Mouse (Mus musculus) forebrain, postnatal 0 days (tissue): ENCODE measurements around the gene Tnpo3. TPM values are rescaled to one million over a fixed set of nuclear protein-coding genes. Genes with fewer than 3 reads are reported as not detected.

ENCODE experiments used
- ATAC-seq: fragments of 200-750 bp; cut with Nextera tagmentation; 2 replicates; pipeline ENCODE4 v1.8.0; 2017; ENCODE audit warnings: mild to moderate bottlenecking, moderate library complexity
- DNase-seq: peaks from one replicate; pipeline ENCODE4 v3.0.0-alpha.2; 2015
- H3K27ac ChIP-seq: fragments of 300-500 bp; sonication (generic); 2 replicates; pipeline ENCODE4 v1.5.1; 2014; ENCODE audit warnings: low read depth, mild to moderate bottlenecking, antibody characterized with exemption, low read length, moderate library complexity, mixed read lengths
- H3K27me3 ChIP-seq: fragments of 300-500 bp; sonication (generic); 2 replicates; pipeline ENCODE4 v1.6.1; 2014; ENCODE audit warnings: mild to moderate bottlenecking, low read length, mixed read lengths; ENCODE audit not compliant: insufficient read depth
- H3K36me3 ChIP-seq: fragments of 300-500 bp; sonication (generic); 2 replicates; pipeline ENCODE4 v1.6.1; 2014; ENCODE audit warnings: mild to moderate bottlenecking, moderate library complexity; ENCODE audit not compliant: insufficient read depth
- H3K4me1 ChIP-seq: fragments of 300-500 bp; sonication (generic); 2 replicates; pipeline ENCODE4 v1.6.1; 2014; ENCODE audit warnings: antibody characterized with exemption; ENCODE audit not compliant: insufficient read depth
- H3K4me2 ChIP-seq: fragments of 300-500 bp; sonication (generic); 2 replicates; pipeline ENCODE4 v1.6.1; 2014; ENCODE audit warnings: low read depth, mild to moderate bottlenecking, moderate library complexity
- H3K4me3 ChIP-seq: fragments of 300-500 bp; sonication (generic); 2 replicates; pipeline ENCODE4 v1.5.1; 2014; ENCODE audit warnings: low read depth, low read length, mixed read lengths
- H3K9ac ChIP-seq: fragments of 300-500 bp; sonication (generic); 2 replicates; pipeline ENCODE4 v1.6.1; 2014; ENCODE audit warnings: mild to moderate bottlenecking
- H3K9me3 ChIP-seq: fragments of 300-500 bp; sonication (generic); 2 replicates; pipeline ENCODE4 v1.6.1; 2016; ENCODE audit warnings: low read length
- CTCF ChIP-seq: sonication (generic); IDR thresholded peaks from 2 replicates; pipeline ENCODE4 v1.5.1; 2016; ENCODE audit warnings: antibody characterized with exemption, control low read depth, low read depth
- WGBS: fragments of 180-500 bp; shearing (Covaris S2); extraction: QIAGEN DNeasy Blood & Tissue Kit; methylation state at CpG from one replicate; pipeline ENCODE4 v1.1.7; 2014; 5-methylcytosine and 5-hydroxymethylcytosine counted together
- polyA plus RNA-seq: library from polyadenylated mRNA; unstranded; fragments of >200 nt; fragmentation: Nextera tagmentation; extraction: Ambion mirVana; gene quantifications from 2 replicates; pipeline ENCODE4 v1.2.1, GENCODE M21; 2015
- total RNA-seq: library from RNA; depleted of rRNA; stranded (reverse); fragments of >200 nt; gene quantifications from 2 replicates; pipeline ENCODE4 v1.2.3, GENCODE M21; 2014

Tnpo3 gene
- total and polyA plus RNA-seq, 2 experiments from 2014 or later = 69.4 to 103 TPM

DNA sequence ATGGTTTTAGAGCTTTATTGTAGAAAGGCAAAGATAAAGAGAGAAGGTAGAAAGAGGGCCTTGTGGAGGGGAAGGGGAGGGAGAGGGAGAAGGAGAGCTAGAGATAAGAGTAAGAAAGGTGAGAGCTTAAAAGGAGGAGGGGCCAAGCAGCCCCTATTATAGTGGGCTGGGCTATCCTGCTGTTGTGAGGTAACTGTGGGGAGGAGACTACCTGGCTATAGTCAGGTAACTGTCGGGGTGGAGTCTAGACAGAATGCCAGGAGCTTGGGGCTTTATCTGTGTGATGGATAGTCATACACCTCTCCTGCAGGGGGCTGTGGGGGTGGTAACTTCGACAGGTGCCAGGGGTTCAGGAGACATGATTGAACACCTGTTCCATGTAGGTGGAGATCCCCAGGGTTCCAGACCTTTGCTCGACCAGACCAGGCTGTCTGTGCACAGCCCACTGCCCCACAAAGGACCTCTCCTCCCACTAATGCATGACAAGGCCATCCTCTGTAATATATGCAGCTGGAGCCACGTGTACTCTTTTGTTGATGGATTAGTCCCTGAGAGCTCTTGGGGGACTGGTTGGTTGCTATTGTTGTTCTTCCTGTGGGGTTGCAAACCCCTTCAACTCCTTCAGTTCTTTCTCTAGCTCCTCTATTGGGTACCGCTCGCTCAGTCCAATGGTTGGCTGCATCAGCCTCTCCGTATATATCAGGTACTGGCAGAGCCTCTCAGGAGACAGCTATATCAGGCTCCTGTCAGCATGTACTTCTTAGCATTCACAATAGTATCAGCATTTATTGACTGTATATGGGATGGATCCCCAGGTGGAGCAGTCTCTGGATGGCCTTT is 30.1 kb upstream of the Tnpo3 start:
- no peak for ATAC-seq
- H3K4me1 ChIP-seq = no peaks in the 10 kb centered on the region
- no peak for DNase-seq
- H3K4me3 ChIP-seq = no peak overlapping the region
- H3K27me3 ChIP-seq = no peaks in the 10 kb centered on the region
- no peak for TF ChIP-seq CTCF
- H3K4me2 ChIP-seq = no peak overlapping the region
- H3K36me3 ChIP-seq = no peaks in the 10 kb centered on the region
- WGBS = 12% methylated on average over 7 of the region's 7 CpGs
- H3K27ac ChIP-seq = no peak overlapping the region
- no peaks in the 10 kb centered on the region for H3K9me3 ChIP-seq
- H3K9ac ChIP-seq = no peak overlapping the region

DNA sequence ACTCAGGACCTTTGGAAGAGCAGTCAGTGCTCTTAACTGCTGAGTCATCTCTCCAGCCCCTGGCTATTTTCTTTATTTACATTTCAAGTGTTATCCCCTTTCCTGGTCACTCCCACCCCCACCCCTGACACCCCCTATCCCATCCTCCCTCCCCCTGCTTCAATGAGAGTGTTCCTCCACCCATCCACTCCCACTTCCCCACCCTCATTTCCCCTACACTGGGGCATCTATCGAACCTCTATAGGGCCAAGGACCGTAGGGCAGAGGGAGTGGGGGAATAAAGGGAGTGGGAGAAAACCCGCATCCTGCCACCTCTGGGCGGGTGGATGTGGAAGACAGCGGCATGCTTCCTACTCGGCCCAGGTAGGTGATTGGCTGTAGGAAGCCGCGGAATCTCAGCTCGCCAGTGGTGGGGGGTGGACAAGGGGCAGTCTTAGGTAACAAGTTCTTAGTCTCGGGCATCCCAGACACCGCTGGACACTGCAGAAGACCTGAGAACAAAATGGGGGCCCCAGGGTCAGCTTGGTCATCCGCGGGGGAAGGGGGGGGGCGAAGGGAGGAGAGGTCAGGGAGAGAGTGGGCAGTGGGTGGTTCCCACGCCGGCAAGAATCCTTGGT is 29.3 kb upstream of the Tnpo3 start:
- H3K9ac ChIP-seq = no peak overlapping the region
- H3K4me3 ChIP-seq = no peak overlapping the region
- no peak for TF ChIP-seq CTCF
- no peaks in the 10 kb centered on the region for H3K4me1 ChIP-seq
- H3K4me2 ChIP-seq = no peak overlapping the region
- no peaks in the 10 kb centered on the region for H3K27me3 ChIP-seq
- DNase-seq = no peak
- H3K36me3 ChIP-seq = no peaks in the 10 kb centered on the region
- no peaks in the 10 kb centered on the region for H3K9me3 ChIP-seq
- 11% methylated on average over 15 of the region's 16 CpGs for WGBS
- H3K27ac ChIP-seq = no peak overlapping the region
- ATAC-seq = no peak

DNA sequence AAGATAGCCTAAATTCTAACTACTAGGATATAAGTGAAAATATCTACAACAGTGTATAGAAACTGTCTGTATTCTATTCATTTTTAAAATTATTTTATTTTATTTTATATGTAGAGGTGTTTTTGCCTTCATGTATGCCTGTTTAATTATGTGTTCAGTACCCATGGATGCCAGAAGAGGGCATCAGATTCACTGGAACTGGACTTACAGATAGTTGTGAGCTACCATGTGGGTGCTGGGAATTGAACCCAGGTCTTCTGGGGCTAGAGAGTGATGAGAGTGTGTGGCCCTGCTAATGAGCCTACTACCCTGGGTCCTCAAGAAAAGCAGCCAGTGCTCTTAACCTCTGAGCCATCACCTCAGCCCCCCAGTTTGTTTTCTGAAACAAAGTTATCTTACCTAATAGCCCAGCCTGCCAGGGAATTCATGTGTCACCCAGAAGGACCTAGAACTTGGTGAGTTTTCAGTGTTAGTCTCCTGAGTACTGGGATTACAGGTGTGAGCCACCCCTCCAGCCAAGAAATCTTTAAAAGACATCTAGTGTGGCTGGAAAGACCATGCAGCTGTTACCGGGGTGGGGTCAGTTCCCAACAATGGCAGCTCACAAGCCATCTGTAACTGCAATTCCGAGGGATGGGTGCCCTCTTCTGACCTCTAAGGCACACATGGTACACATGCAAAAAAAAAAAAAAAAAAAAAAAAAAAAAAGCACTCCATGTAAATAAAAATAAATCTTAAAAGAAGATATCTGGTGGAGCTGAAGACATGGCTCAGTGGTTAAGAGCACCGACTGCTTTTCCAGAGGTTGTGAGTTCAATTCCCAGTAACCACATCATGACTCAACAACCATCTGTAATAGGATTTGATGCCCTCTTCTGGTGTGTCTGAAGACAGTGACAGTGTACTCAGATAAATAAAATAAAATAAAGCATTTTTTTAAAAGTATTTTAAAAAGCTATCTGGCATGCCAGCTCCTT is 28.0 kb upstream of the Tnpo3 start:
- Histone ChIP-seq H3K4me3 (no peak overlapping the region), H3K27ac (no peak overlapping the region), H3K4me1 (no peaks in the 10 kb centered on the region), H3K27me3 (no peaks in the 10 kb centered on the region), H3K4me2 (no peak overlapping the region), H3K9me3 (no peaks in the 10 kb centered on the region), H3K36me3 (no peaks in the 10 kb centered on the region), H3K9ac (no peak overlapping the region)
- no peak for DNase-seq
- ATAC-seq = no peak
- WGBS = 88% methylated on average over 3 of the region's 3 CpGs
- no peak for TF ChIP-seq CTCF

DNA sequence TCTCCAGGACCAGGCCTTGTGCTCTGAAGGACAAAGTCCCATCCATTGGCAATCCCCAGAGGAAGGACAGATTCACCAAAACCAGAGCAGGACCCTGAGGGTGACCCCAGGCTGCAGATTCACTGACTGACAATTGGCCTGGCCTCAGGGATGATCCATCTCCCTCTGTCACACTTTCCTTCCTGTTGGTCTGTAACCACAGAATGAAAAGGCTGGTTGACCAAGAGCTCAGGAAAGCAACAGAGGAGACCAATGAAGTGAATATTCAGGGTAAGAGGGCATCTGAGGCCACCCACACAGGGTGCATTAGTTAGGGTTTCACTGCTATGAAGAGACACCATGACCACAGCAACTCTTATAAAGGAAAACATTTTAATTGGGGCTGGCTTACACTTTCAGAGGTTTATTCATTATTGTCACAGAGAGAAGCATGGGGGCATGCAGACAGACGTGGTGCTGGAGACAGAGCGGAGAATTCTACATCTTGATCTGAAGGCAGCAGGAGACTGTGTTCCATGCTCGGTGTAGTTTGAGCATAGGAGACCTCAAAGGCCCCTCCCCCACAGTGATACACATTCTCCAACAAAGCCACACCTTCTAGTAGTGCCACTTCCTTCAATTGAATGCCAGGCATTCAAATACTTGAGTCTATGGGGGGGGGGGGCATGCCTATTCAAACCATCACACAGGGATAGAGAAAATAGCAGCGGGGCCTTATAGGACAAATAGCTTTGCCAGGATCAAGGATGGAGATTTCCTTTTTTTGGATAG is 26.8 kb upstream of the Tnpo3 start:
- Histone ChIP-seq H3K27me3 (no peaks in the 10 kb centered on the region), H3K4me3 (no peak overlapping the region), H3K4me1 (no peaks in the 10 kb centered on the region), H3K9ac (no peak overlapping the region), H3K9me3 (no peaks in the 10 kb centered on the region), H3K36me3 (no peaks in the 10 kb centered on the region), H3K4me2 (no peak overlapping the region), H3K27ac (no peak overlapping the region)
- ATAC-seq = no peak
- WGBS = 82% methylated on average over 4 of the region's 4 CpGs
- no peak for DNase-seq
- no peak for TF ChIP-seq CTCF

DNA sequence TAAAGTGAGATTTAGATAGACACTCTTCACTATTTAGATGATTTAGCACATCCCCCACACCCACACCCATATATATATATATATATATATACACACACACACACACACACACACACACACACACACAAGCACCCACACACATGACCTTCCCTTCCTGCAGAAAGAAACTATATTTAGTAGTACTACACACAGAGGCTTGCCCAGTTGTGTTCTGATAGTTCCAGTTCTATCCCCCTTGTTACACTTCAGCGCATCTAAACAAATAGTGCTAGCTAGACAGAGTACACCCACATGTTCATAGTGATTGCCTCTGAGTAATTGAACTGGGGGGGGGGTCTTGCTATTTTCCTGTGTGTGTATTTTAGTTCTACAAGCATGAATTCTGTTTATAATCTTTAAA is 24.9 kb upstream of the Tnpo3 start:
- no peak overlapping the region for H3K4me2 ChIP-seq
- WGBS = 93% methylated on average over 1 of the region's 1 CpGs

DNA sequence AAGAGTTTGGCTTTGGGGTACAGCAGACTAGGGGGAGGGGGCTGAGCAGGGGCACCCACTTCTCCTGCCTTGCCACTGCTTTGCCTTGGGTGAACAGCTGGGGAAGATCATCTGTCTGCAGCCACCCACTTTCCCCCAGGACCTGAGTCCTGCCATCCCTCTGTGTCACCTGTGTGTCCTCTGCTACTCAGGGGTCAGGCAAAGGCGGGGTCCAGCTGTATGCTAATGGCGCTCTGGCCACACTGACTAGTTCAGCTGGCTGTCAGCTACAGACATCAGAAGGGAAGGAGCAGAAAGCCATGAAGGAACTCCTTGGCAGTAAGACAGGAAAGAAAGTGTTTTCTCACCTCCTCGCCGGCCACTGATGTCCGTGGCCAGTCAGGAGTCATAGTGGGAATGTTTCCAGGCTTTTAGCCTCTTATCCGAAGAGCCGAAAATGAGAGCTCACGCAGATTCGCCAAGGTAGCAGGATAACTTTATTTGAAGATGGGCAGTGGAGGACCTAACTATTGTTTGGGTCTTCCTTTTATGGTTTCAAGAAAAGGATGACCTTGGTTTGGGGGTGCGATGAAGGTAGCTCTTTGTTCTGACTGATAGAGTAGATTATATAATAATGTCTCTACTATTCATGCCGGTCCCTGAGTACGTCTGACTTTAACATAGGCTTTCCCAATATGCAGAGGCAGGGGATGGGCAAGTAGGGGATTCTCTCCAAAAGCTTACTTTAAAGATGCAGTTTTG is 23.0 kb upstream of the Tnpo3 start:
- H3K27me3 ChIP-seq = no peaks in the 10 kb centered on the region
- H3K36me3 ChIP-seq = no peaks in the 10 kb centered on the region
- DNase-seq = no peak
- no peaks in the 10 kb centered on the region for H3K9me3 ChIP-seq
- no peak overlapping the region for H3K4me2 ChIP-seq
- H3K9ac ChIP-seq = no peak overlapping the region
- WGBS = 59% methylated on average over 12 of the region's 12 CpGs
- TF ChIP-seq CTCF = no peak
- no peak overlapping the region for H3K4me3 ChIP-seq
- ATAC-seq = no peak
- no peaks in the 10 kb centered on the region for H3K4me1 ChIP-seq
- no peak overlapping the region for H3K27ac ChIP-seq

More for the DNA sequence above, 24.9 kb upstream of the Tnpo3 start:
- H3K27ac ChIP-seq = no peak overlapping the region
- no peak for TF ChIP-seq CTCF
- H3K4me3 ChIP-seq = no peak overlapping the region
- no peaks in the 10 kb centered on the region for H3K27me3 ChIP-seq
- no peaks in the 10 kb centered on the region for H3K36me3 ChIP-seq
- no peaks in the 10 kb centered on the region for H3K4me1 ChIP-seq
- ATAC-seq = no peak
- no peak overlapping the region for H3K9ac ChIP-seq
- no peak for DNase-seq
- no peaks in the 10 kb centered on the region for H3K9me3 ChIP-seq
